Mouse (Mus musculus) limb, embryonic 13.5 days (tissue): ENCODE measurements around the gene Zap70. TPM values are rescaled to one million over a fixed set of nuclear protein-coding genes. Genes with fewer than 3 reads are reported as not detected.
"Not testable (repeated sequence)": the region's sequence is repeated elsewhere in the genome, so short reads cannot be mapped to it uniquely, and the experiment has no call there.

Source experiments
- ATAC-seq: fragments of 200-750 bp; cut with Nextera tagmentation; 2 replicates; pipeline ENCODE4 v1.8.0; 2017; ENCODE audit warnings: low read depth, moderate number of reproducible peaks, moderate TSS enrichment; ENCODE audit not compliant: low FRiP score
- H3K27ac ChIP-seq: fragments of 300-500 bp; sonication (generic); 2 replicates; pipeline ENCODE4 v1.5.1; 2015; ENCODE audit warnings: inconsistent platforms, mild to moderate bottlenecking, moderate library complexity
- H3K27me3 ChIP-seq: fragments of 300-500 bp; sonication (generic); 2 replicates; pipeline ENCODE4 v1.6.1; 2015; ENCODE audit warnings: mild to moderate bottlenecking, inconsistent platforms
- H3K36me3 ChIP-seq: fragments of 300-500 bp; sonication (generic); 2 replicates; pipeline ENCODE4 v1.6.1; 2015; ENCODE audit warnings: inconsistent platforms, mild to moderate bottlenecking, moderate library complexity
- H3K4me1 ChIP-seq: fragments of 300-500 bp; sonication (generic); 2 replicates; pipeline ENCODE4 v1.6.1; 2015; ENCODE audit warnings: inconsistent platforms
- H3K4me2 ChIP-seq: fragments of 300-500 bp; sonication (generic); replicated peaks from 2 replicates; pipeline ENCODE4 v1.6.1; 2015; ENCODE audit warnings: inconsistent platforms, mild to moderate bottlenecking, moderate library complexity
- H3K4me3 ChIP-seq: fragments of 300-500 bp; sonication (generic); 2 replicates; pipeline ENCODE4 v1.5.1; 2015; ENCODE audit warnings: moderate library complexity, mild to moderate bottlenecking, inconsistent platforms
- H3K9ac ChIP-seq: fragments of 300-500 bp; sonication (generic); 2 replicates; pipeline ENCODE4 v1.6.1; 2015; ENCODE audit warnings: mild to moderate bottlenecking, inconsistent platforms
- H3K9me3 ChIP-seq: fragments of 300-500 bp; sonication (generic); 2 replicates; pipeline ENCODE4 v1.6.1; 2016; ENCODE audit warnings: inconsistent platforms
- WGBS: fragments of 180-500 bp; shearing (Covaris S2); methylation state at CpG from one replicate; pipeline ENCODE4 v1.1.7; 2015; 5-methylcytosine and 5-hydroxymethylcytosine counted together
- polyA plus RNA-seq: library from polyadenylated mRNA; unstranded; fragments of >200 nt; fragmentation: Nextera tagmentation; extraction: Ambion mirVana; gene quantifications from 2 replicates; pipeline ENCODE4 v1.2.1, GENCODE M21; 2015

Gene Zap70
- polyA plus RNA-seq, 1 experiment from 2014 or later = 0.34 TPM

GRCm38 (mm10) chr1:36807782-36808565 is 46.4 kb downstream of the Zap70 start:
- H3K4me3 ChIP-seq = no peak overlapping the region
- no peak overlapping the region for H3K4me2 ChIP-seq
- ATAC-seq = no peak
- H3K9me3 ChIP-seq = no peaks in the 10 kb centered on the region
- peaks cover 94% of the 10 kb centered on the region for H3K36me3 ChIP-seq
- H3K9ac ChIP-seq = no peak overlapping the region
- no peak overlapping the region for H3K27ac ChIP-seq
- no peaks in the 10 kb centered on the region for H3K4me1 ChIP-seq
- no peaks in the 10 kb centered on the region for H3K27me3 ChIP-seq
- WGBS = 94% methylated on average over 14 of the region's 14 CpGs

GRCm38 (mm10) chr1:36811806-36812205 is 50.2 kb downstream of the Zap70 start:
- Histone ChIP-seq H3K27ac (no peak overlapping the region), H3K27me3 (no peaks in the 10 kb centered on the region), H3K4me2 (no peak overlapping the region), H3K9me3 (no peaks in the 10 kb centered on the region), H3K4me3 (no peak overlapping the region), H3K9ac (no peak overlapping the region), H3K36me3 (peaks cover 82% of the 10 kb centered on the region), H3K4me1 (no peaks in the 10 kb centered on the region)
- ATAC-seq = no peak
- WGBS = 92% methylated on average over 7 of the region's 7 CpGs

- WGBS = 92% methylated on average over 7 of the region's 7 CpGs
- Histone ChIP-seq H3K9me3 (no peaks in the 10 kb centered on the region), H3K4me2 (no peak overlapping the region), H3K36me3 (peaks cover 82% of the 10 kb centered on the region), H3K4me3 (no peak overlapping the region), H3K27me3 (no peaks in the 10 kb centered on the region), H3K4me1 (no peaks in the 10 kb centered on the region), H3K27ac (no peak overlapping the region), H3K9ac (no peak overlapping the region)
- ATAC-seq = no peak
These were observed 51.8 kb downstream of the Zap70 start for GRCm38 (mm10) chr1:36813415-36813814.

- Histone ChIP-seq H3K27me3 (no peaks in the 10 kb centered on the region), H3K4me1 (no peaks in the 10 kb centered on the region), H3K36me3 (peaks cover 82% of the 10 kb centered on the region), H3K4me2 (no peak overlapping the region), H3K27ac (no peak overlapping the region), H3K9me3 (no peaks in the 10 kb centered on the region), H3K9ac (no peak overlapping the region), H3K4me3 (no peak overlapping the region)
- 79% methylated on average over 5 of the region's 5 CpGs for WGBS
- ATAC-seq = no peak
These were observed 52.8 kb downstream of the Zap70 start for GRCm38 (mm10) chr1:36814271-36814903.

GRCm38 (mm10) chr1:36815166-36815565 is 53.6 kb downstream of the Zap70 start:
- no peaks in the 10 kb centered on the region for H3K9me3 ChIP-seq
- no peak overlapping the region for H3K27ac ChIP-seq
- H3K4me3 ChIP-seq = no peak overlapping the region
- no peaks in the 10 kb centered on the region for H3K4me1 ChIP-seq
- peaks cover 80% of the 10 kb centered on the region for H3K36me3 ChIP-seq
- no peak for ATAC-seq
- no peak overlapping the region for H3K4me2 ChIP-seq
- 92% methylated on average over 6 of the region's 6 CpGs for WGBS
- no peak overlapping the region for H3K9ac ChIP-seq
- H3K27me3 ChIP-seq = no peaks in the 10 kb centered on the region

- not testable (repeated sequence) for ATAC-seq, H3K4me2 ChIP-seq, H3K4me3 ChIP-seq, H3K9me3 ChIP-seq, H3K4me1 ChIP-seq, H3K27ac ChIP-seq, H3K9ac ChIP-seq, H3K27me3 ChIP-seq
- peaks cover 82% of the 10 kb centered on the region for H3K36me3 ChIP-seq
- 92% methylated on average over 4 of the region's 4 CpGs for WGBS
These were observed 60.3 kb downstream of the Zap70 start for GRCm38 (mm10) chr1:36821918-36822317.

GRCm38 (mm10) chr1:36824356-36824755 is 62.8 kb downstream of the Zap70 start:
- ATAC-seq = no peak
- WGBS = 91% methylated on average over 5 of the region's 5 CpGs
- Histone ChIP-seq H3K4me3 (no peak overlapping the region), H3K4me2 (no peak overlapping the region), H3K4me1 (peaks cover 4% of the 10 kb centered on the region; the same call in 1 of the 2 replicates), H3K36me3 (peaks cover 69% of the 10 kb centered on the region), H3K27ac (no peak overlapping the region), H3K27me3 (no peaks in the 10 kb centered on the region), H3K9ac (no peak overlapping the region), H3K9me3 (no peaks in the 10 kb centered on the region)

GRCm38 (mm10) chr1:36830913-36831866 is 69.6 kb downstream of the Zap70 start:
- peak overlapping the region; percentile 21; the same call in 1 of the 2 replicates for H3K4me2 ChIP-seq
- ATAC-seq = peak; percentile 71
- H3K9me3 ChIP-seq = no peaks in the 10 kb centered on the region
- 30% methylated on average over 14 of the region's 14 CpGs for WGBS
- peaks cover 11% of the 10 kb centered on the region for H3K4me1 ChIP-seq
- H3K36me3 ChIP-seq = peaks cover 53% of the 10 kb centered on the region
- H3K27me3 ChIP-seq = no peaks in the 10 kb centered on the region
- peak overlapping the region; percentile 67; the same call in 1 of the 2 replicates for H3K27ac ChIP-seq
- H3K9ac ChIP-seq = peak overlapping the region; percentile 9; the same call in 1 of the 2 replicates
- H3K4me3 ChIP-seq = no peak overlapping the region

Other genes with a start within 250 kb of the Zap70 start
- 3.7 and 4.4 TPM in 2 replicates for gene Cnnm3, start 249.9 kb upstream of the Zap70 start, polyA plus RNA-seq
- gene Ankrd23, start 224.9 kb upstream of the Zap70 start, polyA plus RNA-seq = 20.1 and 20.8 TPM in 2 replicates
- gene Gm42417, start 222.4 kb upstream of the Zap70 start, polyA plus RNA-seq = 0.33 and 0.92 TPM in 2 replicates
- gene Ankrd39, start 214.4 kb upstream of the Zap70 start, polyA plus RNA-seq = 27.7 and 28.0 TPM in 2 replicates
- gene Sema4c, start 203.4 kb upstream of the Zap70 start, polyA plus RNA-seq = 21.8 and 22.7 TPM in 2 replicates
- 0.53 and 0.69 TPM in 2 replicates for gene Fam178b, start 78.6 kb upstream of the Zap70 start, polyA plus RNA-seq
- gene Cox5b, start 70.3 kb upstream of the Zap70 start, polyA plus RNA-seq = 479 and 511 TPM in 2 replicates
- gene 4933424G06Rik, start 51.6 kb upstream of the Zap70 start, polyA plus RNA-seq = not detected in 2 replicates
- 105 and 119 TPM in 2 replicates for gene Actr1b, start 47.4 kb upstream of the Zap70 start, polyA plus RNA-seq
- 12.5 and 13.4 TPM in 2 replicates for gene Tmem131, start 181.9 kb downstream of the Zap70 start, polyA plus RNA-seq